Comparison of ENCODE assay signal across 22 mouse cellular contexts in genomic region chr14:52006771-52007170, GRCm38 (mm10). TPM values are rescaled to one million over a fixed set of nuclear protein-coding genes. Genes with fewer than 3 reads are reported as not detected.
A peak's percentile ranks its signal among the peaks of the same experiment; 100 is the strongest.
DNase-seq lines count a peak whose midpoint lies in the region; ATAC-seq lines count a peak whose summit lies in the region.
"Had no signal": no experiment of that assay in that cellular context is flagged by ENCODE, and none has a peak within 500 bp of the region (broad histone marks: within the 10 kb centered on the region; RNA-seq: fewer than 3 reads in every experiment).

No protein-coding gene starts in this region.

- no peak for ATAC-seq in forebrain, embryonic 12.5 days (ENCODE audit: low FRiP score)
- ATAC-seq in forebrain, embryonic 16.5 days = no peak
- ATAC-seq in heart, embryonic 16.5 days (replicated peaks; ENCODE audit: extremely low read depth, insufficient read depth, low FRiP score) = no peak

- no peak for DNase-seq in heart, postnatal 10 days
- DNase-seq in thymus, postnatal 4 days = peak; percentile 35
- DNase-seq in thymus, postnatal 14 days = no peak
- DNase-seq in yolk sac, embryonic 10.5 days (ENCODE audit: low spot score) = no peak
- DNase-seq: adrenal gland, adult 2 months; cerebellum, adult 18-20 months; heart, adult 2 months; kidney, adult 9 months; kidney, postnatal 36 days; layer of hippocampus, adult 9-11 months; lung, postnatal 14 days had no signal

- peaks cover 82% of the 10 kb centered on the region for H3K4me1 ChIP-seq in forebrain, embryonic 12.5 days
- H3K4me1 ChIP-seq in forebrain, embryonic 16.5 days (replicated peaks; ENCODE audit: control insufficient read depth, insufficient read depth, low read length) = peaks cover 63% of the 10 kb centered on the region
- H3K4me1 ChIP-seq in heart, embryonic 16.5 days (ENCODE audit: control insufficient read depth, insufficient read depth, low read length) = peaks cover 43% of the 10 kb centered on the region

- H3K9ac ChIP-seq in forebrain, embryonic 12.5 days = 0 out of 2 replicates have a peak overlapping the region, but pooled peaks have one; percentile 7
- H3K9ac ChIP-seq in forebrain, embryonic 16.5 days (replicated peaks; ENCODE audit: low read depth, low read length) = no peak overlapping the region
- no peak overlapping the region for H3K9ac ChIP-seq in heart, embryonic 16.5 days (ENCODE audit: low read length)
- H3K9ac ChIP-seq: hindbrain, embryonic 13.5 days; limb, embryonic 13.5 days; liver, embryonic 15.5 days had no signal

- intact Hi-C loops in heart, postnatal 10 days (cut with DNase I) = no loop called here

- H3K4me3 ChIP-seq in forebrain, embryonic 12.5 days (replicated peaks) = no peak overlapping the region
- no peak overlapping the region for H3K4me3 ChIP-seq in forebrain, embryonic 16.5 days (replicated peaks; ENCODE audit: low read length)
- H3K4me3 ChIP-seq in heart, embryonic 16.5 days (ENCODE audit: low read length) = no peak overlapping the region
- H3K4me3 ChIP-seq: heart, adult 2 months; hindbrain, embryonic 13.5 days; limb, embryonic 13.5 days; liver, embryonic 15.5 days; megakaryocyte, embryonic 14.5 days had no signal

- H3K4me2 ChIP-seq in forebrain, embryonic 12.5 days = no peak overlapping the region
- H3K4me2 ChIP-seq in forebrain, embryonic 16.5 days (ENCODE audit: low read length) = no peak overlapping the region
- no peak overlapping the region for H3K4me2 ChIP-seq in heart, embryonic 16.5 days (ENCODE audit: low read depth, low read length)
- H3K4me2 ChIP-seq: hindbrain, embryonic 13.5 days; limb, embryonic 13.5 days; liver, embryonic 15.5 days had no signal

- 0 out of 2 replicates have a peak overlapping the region, but pooled peaks have one; percentile 26 for H3K27ac ChIP-seq in forebrain, embryonic 12.5 days
- no peak overlapping the region for H3K27ac ChIP-seq in forebrain, embryonic 16.5 days (ENCODE audit: low read length)
- H3K27ac ChIP-seq in heart, embryonic 16.5 days (ENCODE audit: low read length) = peak overlapping the region; percentile 72
- H3K27ac ChIP-seq: heart, adult 2 months; hindbrain, embryonic 13.5 days; limb, embryonic 13.5 days; liver, embryonic 15.5 days had no signal

- no peaks in the 10 kb centered on the region for H3K9me3 ChIP-seq in forebrain, embryonic 12.5 days
- H3K9me3 ChIP-seq in forebrain, embryonic 16.5 days (ENCODE audit: control insufficient read depth, low read length) = no peaks in the 10 kb centered on the region
- no peaks in the 10 kb centered on the region for H3K9me3 ChIP-seq in heart, embryonic 16.5 days (replicated peaks; ENCODE audit: control insufficient read depth, low read length)
- H3K9me3 ChIP-seq: hindbrain, embryonic 13.5 days; limb, embryonic 13.5 days; liver, embryonic 15.5 days; megakaryocyte, embryonic 14.5 days had no signal

- H3K27me3 ChIP-seq in forebrain, embryonic 12.5 days = no peaks in the 10 kb centered on the region
- no peaks in the 10 kb centered on the region for H3K27me3 ChIP-seq in forebrain, embryonic 16.5 days (replicated peaks; ENCODE audit: control insufficient read depth, insufficient read depth, low read length)
- no peaks in the 10 kb centered on the region for H3K27me3 ChIP-seq in heart, embryonic 16.5 days (ENCODE audit: control insufficient read depth, insufficient read depth, low read length)
- H3K27me3 ChIP-seq: hindbrain, embryonic 13.5 days; limb, embryonic 13.5 days; liver, embryonic 15.5 days; megakaryocyte, embryonic 14.5 days had no signal

- 95% methylated on average over 23 of the region's 23 CpGs for WGBS in forebrain, embryonic 12.5 days
- WGBS in forebrain, embryonic 16.5 days = 92% methylated on average over 23 of the region's 23 CpGs
- 91% methylated on average over 23 of the region's 23 CpGs for WGBS in heart, embryonic 16.5 days

- peaks cover 67% of the 10 kb centered on the region for H3K36me3 ChIP-seq in forebrain, embryonic 12.5 days (replicated peaks)
- peaks cover 27% of the 10 kb centered on the region; the same call in 1 of the 2 replicates for H3K36me3 ChIP-seq in forebrain, embryonic 16.5 days (ENCODE audit: control insufficient read depth, insufficient read depth)
- H3K36me3 ChIP-seq in heart, embryonic 16.5 days (ENCODE audit: control insufficient read depth, insufficient read depth) = peaks cover 42% of the 10 kb centered on the region

RNA-seq across cellular contexts. Expression of gene Tmem253, which starts 8.7 kb away (rescaled TPM):
- 1.1 TPM in 2 replicates for polyA plus RNA-seq in forebrain, embryonic 12.5 days (2016; fragmentation: Nextera tagmentation; extraction: Ambion mirVana)
- polyA plus RNA-seq in forebrain, embryonic 16.5 days (2015; fragmentation: Nextera tagmentation; extraction: Ambion mirVana) = 0.67 and 0.81 TPM in 2 replicates
- polyA plus RNA-seq in heart, embryonic 16.5 days (2015; fragmentation: Nextera tagmentation; extraction: Ambion mirVana) = 0.67 and 1.3 TPM in 2 replicates
- 1 to 10 TPM in 1 of 2 experiments, under 1 TPM in 1; 0.82 to 1.7 TPM for total RNA-seq in heart, postnatal 10 days (2021)

RNA-seq across cellular contexts. Expression of gene Zfp219, which starts 13.8 kb away (rescaled TPM):
- polyA plus RNA-seq in forebrain, embryonic 12.5 days (2016; fragmentation: Nextera tagmentation; extraction: Ambion mirVana) = 97.1 and 101 TPM in 2 replicates
- polyA plus RNA-seq in forebrain, embryonic 16.5 days (2015; fragmentation: Nextera tagmentation; extraction: Ambion mirVana) = 28.6 and 32.2 TPM in 2 replicates
- polyA plus RNA-seq in heart, embryonic 16.5 days (2015; fragmentation: Nextera tagmentation; extraction: Ambion mirVana) = 18.7 and 19.7 TPM in 2 replicates
- total RNA-seq in heart, postnatal 10 days (2021) = 10 to 100 TPM; 33.8 to 38.0 TPM

RNA-seq across cellular contexts. Expression of gene Arhgef40, which starts 22.3 kb away (rescaled TPM):
- 116 and 117 TPM in 2 replicates for polyA plus RNA-seq in forebrain, embryonic 12.5 days (2016; fragmentation: Nextera tagmentation; extraction: Ambion mirVana)
- 58.5 and 70.4 TPM in 2 replicates for polyA plus RNA-seq in forebrain, embryonic 16.5 days (2015; fragmentation: Nextera tagmentation; extraction: Ambion mirVana)
- polyA plus RNA-seq in heart, embryonic 16.5 days (2015; fragmentation: Nextera tagmentation; extraction: Ambion mirVana) = 45.8 and 65.1 TPM in 2 replicates
- total RNA-seq in heart, postnatal 10 days (2021) = 10 to 100 TPM; 52.7 to 57.9 TPM

RNA-seq across cellular contexts. Expression of gene Olfr221, which starts 35.5 kb away (rescaled TPM):
- not detected in 2 replicates for polyA plus RNA-seq in forebrain, embryonic 12.5 days (2016; fragmentation: Nextera tagmentation; extraction: Ambion mirVana)
- polyA plus RNA-seq in forebrain, embryonic 16.5 days (2015; fragmentation: Nextera tagmentation; extraction: Ambion mirVana) = not detected in 2 replicates
- not detected in 2 replicates for polyA plus RNA-seq in heart, embryonic 16.5 days (2015; fragmentation: Nextera tagmentation; extraction: Ambion mirVana)
- total RNA-seq in heart, postnatal 10 days (2021) = not detected
- total RNA-seq: adrenal gland, adult 2 months; gastrocnemius, adult 18-20 months; heart, adult 2 months; left cerebral cortex, adult 8-10 months had no signal
- polyA plus RNA-seq: adrenal gland, adult 2 months; embryonic facial prominence, embryonic 14.5 days; heart, adult 2 months; hindbrain, embryonic 13.5 days; intestine, embryonic 14.5 days; limb, embryonic 13.5 days; liver, embryonic 15.5 days had no signal
